Mouse (Mus musculus) ovary, adult 18-20 months (tissue): ENCODE data around the gene Ippk.

ENCODE experiments used
- DNase-seq: peaks from one replicate; pipeline ENCODE4 v3.0.0; 2022; ENCODE audit warnings: low spot score, mixed read lengths

Ippk gene

DNA sequence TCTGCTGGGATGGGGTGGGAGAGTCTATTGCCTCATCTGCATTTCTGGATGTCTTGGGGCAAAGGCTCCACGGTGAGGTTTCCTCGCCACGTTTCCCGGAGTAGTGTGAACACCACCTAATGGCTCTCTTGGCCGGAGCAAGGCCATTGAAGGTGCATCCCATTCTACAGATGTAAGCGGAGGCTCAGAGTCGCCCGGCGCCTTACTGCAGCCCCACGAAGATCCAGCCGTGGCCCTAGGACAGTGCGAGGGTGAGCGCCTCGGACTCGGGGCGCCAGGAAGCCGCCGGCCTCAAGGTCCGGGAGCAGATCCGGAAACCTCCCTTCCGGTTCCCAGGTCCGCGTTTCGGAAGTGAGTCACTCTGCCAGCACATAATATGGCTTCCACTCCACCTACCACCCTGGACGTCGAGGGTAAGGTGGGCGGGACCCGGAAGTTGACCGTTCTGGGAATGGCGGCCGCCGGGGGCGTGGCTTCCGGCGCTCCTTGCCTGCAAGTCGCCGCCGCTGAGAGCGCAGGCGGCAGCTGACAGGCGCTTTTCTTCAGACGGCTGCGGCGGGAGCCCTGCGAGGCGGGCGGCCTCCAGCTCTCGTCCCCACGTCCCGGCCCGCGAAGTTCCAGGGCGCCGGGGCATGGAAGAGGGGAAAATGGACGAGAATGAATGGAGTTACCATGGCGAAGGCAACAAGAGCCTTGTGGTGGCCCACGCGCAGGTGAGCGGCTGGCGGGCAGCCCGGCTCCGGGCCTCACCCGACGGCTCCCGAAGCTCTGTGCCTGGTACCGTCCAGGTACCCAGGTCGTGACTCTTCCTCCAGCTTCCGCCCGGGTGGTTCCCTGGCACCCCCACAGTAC is at the start of gene Ippk:
Ippk (plus strand) TSS at position 496 of the 852 bp plus-strand sequence.
- peak; percentile 97 for DNase-seq

- DNase-seq = peak; percentile 36
Observed at GRCm38 (mm10) chr13:49371428-49371899, 49.6 kb upstream of the Ippk start.

DNA sequence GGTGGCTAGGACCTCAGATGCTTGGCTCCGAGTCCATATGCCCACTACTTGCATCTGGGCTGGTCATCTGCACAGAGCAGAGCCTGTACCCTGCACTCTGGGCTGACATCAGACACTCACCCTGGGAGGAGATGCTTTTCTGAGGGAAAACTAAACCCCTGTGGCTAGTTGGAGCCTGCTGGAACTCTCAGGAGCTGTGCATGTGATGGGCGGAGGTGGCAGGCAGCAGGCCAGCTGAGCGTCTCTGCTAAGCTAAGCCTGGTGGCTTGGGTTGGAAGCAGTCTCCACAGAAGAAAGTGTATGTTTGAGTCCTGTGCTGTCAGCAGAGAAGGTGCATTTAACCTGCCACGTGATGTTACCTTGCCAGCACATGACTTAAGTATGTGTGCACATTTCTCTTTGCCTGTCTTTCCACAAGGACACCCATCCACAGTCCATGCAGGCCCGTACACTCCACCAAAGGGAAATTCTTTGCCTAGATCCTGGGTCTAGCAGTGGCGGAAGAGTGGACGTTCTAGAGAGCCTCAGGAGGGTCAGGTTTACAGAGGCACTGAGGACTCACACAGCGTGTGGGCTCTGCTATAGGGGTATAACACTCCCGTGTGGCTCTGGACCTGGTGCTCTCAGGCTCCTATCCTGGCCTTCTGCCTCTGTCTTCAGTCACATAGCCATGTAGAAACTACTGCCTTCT is 48.5 kb upstream of the Ippk start:
- DNase-seq = no peak

DNA sequence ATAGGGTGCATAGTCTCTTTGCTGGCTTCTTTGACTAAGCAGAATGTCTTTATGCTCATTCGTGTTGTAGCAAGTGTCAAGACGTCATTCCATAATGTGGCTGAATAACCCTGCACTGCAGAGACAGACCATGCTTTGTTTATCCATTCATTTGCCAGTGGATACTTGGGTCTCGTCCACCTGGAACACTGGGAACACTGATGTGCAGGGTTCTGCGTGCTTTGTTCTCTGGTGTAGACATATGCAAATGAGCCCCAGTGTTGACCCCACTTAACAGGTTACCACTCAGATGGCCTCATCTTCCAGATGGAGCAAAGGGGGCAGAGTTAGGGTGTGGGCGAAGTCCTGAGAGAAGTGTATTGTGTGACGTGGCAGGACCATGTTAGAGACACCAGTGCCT is 46.7 kb upstream of the Ippk start:
- no peak for DNase-seq

DNA sequence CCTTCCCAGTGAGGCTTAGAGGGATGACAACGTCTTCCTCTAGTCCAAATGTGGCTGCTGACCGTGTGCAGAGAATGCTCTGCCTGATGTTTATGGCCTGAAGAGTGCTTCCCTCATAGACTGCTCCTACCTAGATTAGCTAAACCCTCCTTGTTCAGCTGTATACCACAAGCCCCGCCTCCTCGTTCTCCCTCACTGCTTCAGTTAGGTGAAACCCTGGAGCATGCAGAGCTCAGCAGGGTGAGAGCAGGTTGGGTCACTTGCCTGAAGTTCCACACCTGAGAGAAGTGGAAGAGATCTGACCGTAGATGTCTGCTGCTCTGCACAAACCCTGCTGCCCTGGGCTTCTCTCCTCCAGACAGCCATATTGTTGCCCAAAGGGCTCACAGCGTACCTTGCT is 46.3 kb upstream of the Ippk start:
- DNase-seq = no peak

DNA sequence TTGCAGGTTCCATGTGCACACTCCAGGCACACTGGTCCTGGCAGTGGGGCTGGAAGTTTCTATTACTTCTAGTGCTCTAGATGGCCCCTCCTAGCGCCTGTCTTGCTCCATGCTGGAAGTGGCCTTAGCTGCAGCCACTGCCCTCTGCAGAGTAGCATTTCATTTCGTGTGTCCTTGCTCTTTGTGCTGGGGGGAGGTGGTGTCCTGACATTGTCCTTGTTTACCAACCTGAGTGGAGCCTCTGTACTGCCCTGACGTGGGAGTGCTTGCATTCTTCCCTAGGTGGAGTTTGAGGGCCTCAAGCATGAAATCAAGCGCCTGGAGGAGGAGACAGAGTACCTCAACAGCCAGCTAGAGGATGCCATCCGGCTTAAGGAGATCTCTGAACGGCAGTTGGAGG is 43.4 kb upstream of the Ippk start:
- DNase-seq = no peak

DNA sequence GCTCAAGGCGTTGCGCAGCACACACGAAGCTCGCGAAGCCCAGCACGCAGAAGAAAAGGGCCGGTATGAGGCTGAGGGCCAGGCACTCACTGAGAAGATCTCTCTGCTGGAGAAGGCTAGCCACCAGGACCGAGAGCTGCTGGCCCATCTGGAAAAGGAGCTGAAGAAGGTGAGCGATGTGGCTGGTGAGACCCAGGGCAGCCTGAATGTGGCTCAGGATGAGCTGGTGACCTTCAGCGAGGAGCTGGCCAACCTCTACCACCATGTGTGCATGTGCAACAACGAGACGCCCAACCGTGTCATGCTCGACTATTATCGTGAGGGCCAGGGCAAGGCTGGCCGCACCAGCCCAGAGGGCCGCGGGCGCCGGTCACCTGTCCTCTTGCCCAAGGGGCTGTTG is 41.7 kb upstream of the Ippk start:
- DNase-seq = no peak

DNA sequence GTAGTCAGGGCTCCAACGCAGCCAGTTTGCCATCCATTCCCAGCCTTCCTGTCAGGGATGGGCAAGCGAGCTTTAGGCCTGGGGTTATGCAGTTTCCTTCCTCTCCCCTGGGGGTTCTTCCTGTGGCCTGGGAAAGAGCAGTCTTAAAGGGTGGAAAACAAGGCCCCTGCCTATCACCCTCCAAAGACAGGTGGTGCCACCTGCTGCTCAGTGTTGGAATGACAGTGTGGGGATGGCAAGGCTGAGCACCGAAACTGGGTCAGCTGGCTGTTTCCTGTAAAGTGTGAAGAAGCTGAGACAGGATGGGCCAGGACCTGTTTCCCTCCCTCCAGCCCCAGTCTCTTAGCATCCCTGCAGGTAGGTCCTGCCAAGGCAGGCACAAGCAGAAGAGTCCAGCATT is 39.8 kb upstream of the Ippk start:
- DNase-seq = peak; percentile 45

DNA sequence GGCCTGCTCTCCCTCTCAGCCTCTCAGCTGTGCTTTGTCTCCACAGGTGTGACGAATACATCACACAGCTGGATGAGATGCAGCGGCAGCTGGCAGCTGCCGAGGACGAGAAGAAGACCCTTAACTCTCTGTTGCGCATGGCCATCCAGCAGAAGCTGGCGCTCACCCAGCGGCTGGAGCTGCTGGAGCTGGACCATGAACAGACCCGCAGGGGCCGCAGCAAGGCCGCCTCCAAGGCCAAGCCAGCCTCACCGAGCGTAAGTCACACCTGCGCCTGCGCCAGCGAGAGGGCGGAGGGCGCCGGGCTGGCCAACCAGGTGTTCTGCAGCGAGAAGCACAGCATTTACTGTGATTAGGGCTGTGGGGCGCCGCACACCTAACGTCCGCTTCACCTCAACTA is 38.1 kb upstream of the Ippk start:
- DNase-seq = no peak

DNA sequence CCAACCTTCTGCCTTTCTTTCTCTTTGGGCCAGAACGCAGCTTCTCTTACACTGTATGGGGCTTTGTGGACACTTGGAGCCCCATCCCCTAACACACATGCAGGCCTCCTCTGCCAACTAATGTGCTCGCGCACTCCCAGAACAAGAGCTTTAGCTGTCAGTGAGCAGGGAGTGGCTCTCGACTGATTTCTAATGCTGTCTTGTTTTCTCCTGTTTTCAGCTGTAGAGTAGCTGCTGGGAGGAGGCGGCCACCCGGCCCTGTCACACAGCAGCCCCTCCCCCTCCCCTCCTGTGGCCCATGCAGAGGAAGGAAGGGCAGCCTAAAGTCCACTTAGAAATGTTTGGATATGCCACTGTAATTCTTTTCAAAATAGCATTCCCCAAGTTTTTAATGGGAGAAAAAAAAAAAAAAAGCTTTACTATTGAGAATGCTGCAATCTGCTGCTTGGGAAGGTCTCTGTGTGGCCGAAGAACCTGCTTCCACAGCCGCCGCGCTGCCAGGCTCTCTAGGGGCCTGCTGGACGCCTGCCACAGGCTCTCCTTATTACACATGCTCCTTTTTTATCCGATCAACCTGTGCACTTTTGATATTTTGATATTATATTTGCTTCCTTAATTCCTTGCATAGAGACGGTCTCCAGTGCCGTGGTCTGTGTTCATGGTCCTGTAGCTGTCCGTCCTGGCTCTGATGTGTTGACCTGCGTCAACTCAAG is 36.1 kb upstream of the Ippk start:
- no peak for DNase-seq

GRCm38 (mm10) chr13:49391374-49391773 is 29.7 kb upstream of the Ippk start:
- DNase-seq = no peak

- no peak for DNase-seq
Observed at GRCm38 (mm10) chr13:49393579-49393978, 27.5 kb upstream of the Ippk start.

DNA sequence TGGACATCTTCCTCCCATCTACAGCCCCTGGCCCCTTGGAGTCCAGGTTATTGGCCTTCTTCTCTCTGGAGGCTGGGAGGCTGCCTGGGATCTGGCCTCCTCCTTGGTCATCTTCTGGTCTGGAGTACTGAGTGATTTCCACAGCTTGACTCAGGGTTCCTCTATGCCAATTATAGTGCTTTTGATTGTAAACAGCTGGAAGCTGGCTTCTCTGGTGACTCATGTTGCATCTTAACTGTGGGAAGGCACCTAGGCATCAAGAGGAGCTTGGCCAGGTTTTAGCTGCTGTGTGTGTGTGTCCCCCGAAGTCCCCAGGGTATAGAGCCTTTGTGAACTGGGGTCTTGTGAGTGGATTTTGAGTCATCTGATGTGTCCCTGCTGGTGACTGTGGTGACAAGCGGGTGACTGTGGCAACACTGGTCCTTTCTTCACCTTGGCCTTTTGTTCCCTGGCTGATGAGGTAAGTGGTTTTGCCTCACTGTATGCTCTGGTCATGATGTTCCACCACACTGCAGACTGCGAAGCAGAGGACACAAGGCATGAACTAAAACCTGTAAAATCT is 26.1 kb upstream of the Ippk start:
- DNase-seq = no peak

- no peak for DNase-seq
Observed at GRCm38 (mm10) chr13:49396798-49397197, 24.3 kb upstream of the Ippk start.

- no peak for DNase-seq
Observed at GRCm38 (mm10) chr13:49398191-49398590, 22.9 kb upstream of the Ippk start.

- no peak for DNase-seq
Observed at GRCm38 (mm10) chr13:49400139-49400538, 20.9 kb upstream of the Ippk start.

DNA sequence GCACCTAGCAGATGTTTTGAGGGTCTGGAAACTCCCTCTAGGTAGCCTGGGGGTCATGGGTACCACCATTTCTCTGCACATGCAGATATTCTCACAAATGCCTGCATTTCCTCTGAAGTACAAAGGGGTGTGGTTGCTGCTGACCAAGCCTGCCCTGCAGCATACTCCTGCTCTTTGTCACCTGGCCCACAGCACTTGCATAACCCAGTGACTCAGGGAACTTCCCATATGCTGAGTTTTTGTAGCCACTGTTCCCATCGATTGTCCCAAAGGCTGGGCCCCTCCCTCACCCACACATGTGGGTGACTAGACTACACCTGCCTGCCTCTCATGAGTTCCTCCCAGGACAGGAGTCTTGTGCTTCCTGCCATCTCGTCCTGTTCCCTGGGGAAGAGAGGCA is 18.4 kb upstream of the Ippk start:
- no peak for DNase-seq

GRCm38 (mm10) chr13:49407795-49408194 is 13.3 kb upstream of the Ippk start:
- DNase-seq = no peak

GRCm38 (mm10) chr13:49421606-49421917 is 513 bp downstream of the Ippk start:
- no peak for DNase-seq

GRCm38 (mm10) chr13:49421959-49422358 is 910 bp downstream of the Ippk start:
- no peak for DNase-seq

- DNase-seq = no peak
Observed at GRCm38 (mm10) chr13:49426736-49427135, 5.7 kb downstream of the Ippk start.

- DNase-seq = no peak
Observed at GRCm38 (mm10) chr13:49428042-49428675, 7.1 kb downstream of the Ippk start.
